Mouse (Mus musculus) yolk sac, embryonic 10.5 days (tissue): Measurements from ENCODE around the gene Ccdc54.

Source experiments
- DNase-seq: peaks from one replicate; pipeline ENCODE4 v3.0.0-alpha.2; 2017; ENCODE audit warnings: low spot score

The Ccdc54 gene

GRCm38 (mm10) chr16:50542554-50543333 is 48.2 kb downstream of the Ccdc54 start:
- no peak for DNase-seq
